Mouse (Mus musculus): Measurements from ENCODE around the gene Duoxa2. TPM values are rescaled to one million over a fixed set of nuclear protein-coding genes. Genes with fewer than 3 reads are reported as not detected.
"Not testable (repeated sequence)": the region's sequence is repeated elsewhere in the genome, so short reads cannot be mapped to it uniquely, and the experiment has no call there.

Gene Duoxa2
- polyA plus RNA-seq, 1 experiment from 2014 or later: not detected

DNA sequence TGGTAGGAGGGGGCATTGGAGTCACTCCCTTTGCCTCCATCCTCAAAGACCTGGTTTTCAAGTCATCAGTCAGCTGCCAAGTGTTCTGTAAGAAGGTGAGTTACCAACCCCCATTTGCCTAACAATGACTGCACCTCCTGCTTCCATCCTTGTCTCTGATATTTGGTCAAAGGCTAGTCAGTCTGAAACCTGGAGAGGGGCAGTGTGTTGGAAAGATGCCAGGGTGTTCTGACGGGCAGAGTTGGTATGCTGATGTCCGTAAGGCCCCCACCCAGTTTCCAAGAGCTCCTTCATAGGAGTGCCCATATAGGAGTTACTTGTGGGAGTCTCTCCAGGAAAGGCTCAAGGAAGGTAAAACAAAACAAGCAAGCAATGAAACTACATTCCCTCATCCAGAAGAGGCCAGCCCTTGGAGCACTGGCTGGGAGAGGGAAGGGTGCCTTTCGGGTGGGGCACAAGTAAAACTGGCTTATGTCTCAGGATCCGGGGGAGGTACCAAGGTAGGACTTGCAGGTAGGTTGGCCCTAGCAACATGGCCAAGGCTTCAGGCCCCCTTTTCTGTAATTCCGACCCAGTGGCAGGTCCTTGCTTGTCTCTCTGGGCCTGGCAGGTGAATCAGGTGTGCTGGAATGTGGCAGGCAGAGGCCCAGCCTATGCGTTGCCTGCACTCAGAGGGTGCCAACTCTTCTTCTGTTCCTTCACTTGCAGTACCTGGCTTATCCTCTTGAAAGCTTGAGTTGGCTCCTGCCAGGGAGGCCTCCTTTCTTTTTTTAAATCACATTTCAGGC, 46.6 kb downstream of the Duoxa2 start:
- H3K9ac ChIP-seq: no peak overlapping the region
- no peaks in the 10 kb centered on the region for H3K9me3 ChIP-seq (replicated peaks)
- 82% methylated on average over 6 of the region's 6 CpGs for WGBS
- H3K27me3 ChIP-seq: peaks cover 5% of the 10 kb centered on the region; the same call in 1 of the 2 replicates
- no peak overlapping the region for H3K4me3 ChIP-seq
- peaks cover 22% of the 10 kb centered on the region for H3K4me1 ChIP-seq
- ATAC-seq: no peak
- H3K27ac ChIP-seq: no peak overlapping the region
- no peaks in the 10 kb centered on the region for H3K36me3 ChIP-seq (ENCODE audit: poor library complexity, severe bottlenecking)
- no peak overlapping the region for H3K4me2 ChIP-seq

DNA sequence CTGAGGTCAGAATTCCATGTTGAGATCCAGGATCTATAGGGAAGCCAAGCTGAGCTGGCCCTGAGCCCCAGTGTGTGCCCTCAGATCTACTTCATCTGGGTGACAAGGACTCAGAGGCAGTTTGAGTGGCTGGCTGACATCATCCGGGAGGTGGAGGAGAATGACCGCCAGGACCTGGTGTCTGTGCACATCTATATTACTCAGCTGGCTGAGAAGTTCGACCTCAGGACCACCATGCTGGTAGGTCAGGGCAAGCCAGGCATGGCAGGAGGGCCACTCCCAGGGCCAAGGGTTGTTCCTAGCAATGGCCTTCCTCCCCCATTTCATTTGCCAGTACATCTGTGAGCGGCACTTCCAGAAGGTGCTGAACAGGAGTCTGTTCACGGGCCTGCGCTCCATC, 47.5 kb downstream of the Duoxa2 start:
- not testable (repeated sequence) for ATAC-seq; H3K27ac ChIP-seq; H3K4me3 ChIP-seq; H3K9me3 ChIP-seq (replicated peaks); H3K4me2 ChIP-seq; H3K9ac ChIP-seq; H3K36me3 ChIP-seq (ENCODE audit: poor library complexity, severe bottlenecking); H3K27me3 ChIP-seq
- WGBS: 94% methylated on average over 6 of the region's 6 CpGs
- peaks cover 31% of the 10 kb centered on the region for H3K4me1 ChIP-seq

GRCm38 (mm10) chr2:122347257-122347656, 48.6 kb downstream of the Duoxa2 start:
- Histone ChIP-seq H3K4me2 (no peak overlapping the region), H3K36me3 (ENCODE audit: poor library complexity, severe bottlenecking) (no peaks in the 10 kb centered on the region), H3K9ac (no peak overlapping the region), H3K27ac (no peak overlapping the region), H3K4me1 (peaks cover 42% of the 10 kb centered on the region), H3K9me3 (replicated peaks) (no peaks in the 10 kb centered on the region), H3K4me3 (no peak overlapping the region), H3K27me3 (peaks cover 5% of the 10 kb centered on the region; the same call in 1 of the 2 replicates)
- ATAC-seq: no peak
- 93% methylated on average over 3 of the region's 3 CpGs for WGBS

DNA sequence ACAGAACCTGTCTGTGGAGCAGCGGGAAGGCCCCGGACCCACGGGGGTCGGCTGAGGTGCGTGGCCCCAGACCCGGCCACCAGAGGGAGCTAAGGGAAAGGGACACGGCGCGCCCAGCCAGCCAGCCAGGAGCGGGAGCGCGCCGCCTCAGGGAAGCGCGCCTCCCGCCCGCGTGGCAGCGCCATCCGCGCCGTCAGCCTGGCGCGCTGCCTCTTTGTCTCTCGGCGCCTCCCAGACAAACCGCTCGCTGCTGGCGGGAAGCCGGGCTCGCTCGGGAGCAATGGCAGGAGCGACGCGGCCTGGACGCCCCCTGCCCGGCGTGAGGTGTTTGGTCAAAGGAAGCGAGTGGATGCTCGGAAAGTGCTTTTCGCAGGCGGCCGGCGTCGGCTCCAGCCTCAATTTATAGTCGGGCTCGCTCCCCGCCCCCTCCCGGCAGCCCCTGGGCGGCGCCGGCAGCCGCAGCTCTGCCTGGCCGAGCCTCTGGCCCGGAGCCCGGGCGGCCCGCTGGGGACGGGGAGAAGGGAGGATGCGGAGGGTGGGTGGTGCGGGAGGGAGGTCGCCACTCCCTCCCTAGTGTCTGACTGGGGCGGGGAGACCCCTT, 49.9 kb downstream of the Duoxa2 start:
- Histone ChIP-seq H3K9me3 (replicated peaks) (no peaks in the 10 kb centered on the region), H3K4me2 (peak overlapping the region; percentile 73), H3K4me3 (peak overlapping the region; percentile 50), H3K4me1 (peaks cover 56% of the 10 kb centered on the region), H3K36me3 (ENCODE audit: poor library complexity, severe bottlenecking) (peaks cover 3% of the 10 kb centered on the region; the same call in 1 of the 2 replicates), H3K27ac (peak overlapping the region; percentile 99), H3K9ac (peak overlapping the region; percentile 90), H3K27me3 (peaks cover 13% of the 10 kb centered on the region)
- under 1% methylated on average over 57 of the region's 63 CpGs for WGBS
- peak; percentile 80 for ATAC-seq

DNA sequence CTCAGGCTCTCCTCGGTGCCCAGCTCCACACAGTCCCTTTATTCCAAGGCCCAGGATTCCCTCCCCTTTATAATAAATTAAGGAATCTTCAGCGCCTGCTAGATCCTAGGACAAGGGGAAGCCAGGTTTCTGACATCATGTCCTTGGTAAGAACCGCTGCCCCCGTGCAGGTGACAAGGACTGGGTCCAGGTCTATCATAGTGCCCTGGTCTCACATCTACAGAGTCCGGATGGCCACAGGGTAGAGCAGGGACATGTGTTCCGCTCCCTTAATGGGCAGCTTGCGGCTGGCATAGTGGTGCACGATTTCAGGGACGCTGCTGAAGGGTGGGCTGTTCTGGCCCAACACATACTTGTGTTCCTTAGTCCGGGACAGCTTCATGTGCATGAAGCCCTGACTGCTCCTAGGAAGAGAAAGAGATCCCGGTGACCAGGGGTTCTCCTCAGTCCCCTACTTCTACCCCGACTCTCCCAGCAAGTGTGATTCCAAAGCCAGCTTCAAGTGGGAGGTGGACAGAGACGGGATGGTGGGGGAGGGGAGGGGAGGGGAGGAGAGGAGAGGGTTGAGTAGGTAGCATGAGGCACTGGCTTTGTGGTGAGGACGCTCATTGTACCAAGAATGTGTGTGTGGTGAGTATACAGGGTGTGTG, 50.6 kb downstream of the Duoxa2 start:
- Histone ChIP-seq H3K4me3 (peak overlapping the region; percentile 50), H3K4me2 (peak overlapping the region; percentile 73), H3K27ac (peak overlapping the region; percentile 99), H3K36me3 (ENCODE audit: poor library complexity, severe bottlenecking) (peaks cover 6% of the 10 kb centered on the region; the same call in 1 of the 2 replicates), H3K9ac (peak overlapping the region; percentile 90), H3K27me3 (peaks cover 19% of the 10 kb centered on the region), H3K4me1 (peaks cover 62% of the 10 kb centered on the region), H3K9me3 (replicated peaks) (no peaks in the 10 kb centered on the region)
- WGBS: 4% methylated on average over 14 of the region's 14 CpGs
- peak; percentile 24 for ATAC-seq

- Histone ChIP-seq H3K36me3 (ENCODE audit: poor library complexity, severe bottlenecking) (peaks cover 17% of the 10 kb centered on the region), H3K27me3 (peaks cover 31% of the 10 kb centered on the region), H3K4me3 (no peak overlapping the region), H3K9ac (no peak overlapping the region), H3K4me1 (peaks cover 66% of the 10 kb centered on the region), H3K9me3 (replicated peaks) (no peaks in the 10 kb centered on the region), H3K27ac (peak overlapping the region; percentile 94), H3K4me2 (peak overlapping the region; percentile 29)
- peak; percentile 33 for ATAC-seq
- 27% methylated on average over 5 of the region's 5 CpGs for WGBS
Measured at GRCm38 (mm10) chr2:122351156-122351930, 52.6 kb downstream of the Duoxa2 start.

GRCm38 (mm10) chr2:122351931-122352329, 53.2 kb downstream of the Duoxa2 start:
- H3K4me1 ChIP-seq: peaks cover 66% of the 10 kb centered on the region
- WGBS: 12% methylated on average over 4 of the region's 4 CpGs
- no peak overlapping the region for H3K4me3 ChIP-seq
- peak; percentile 65 for ATAC-seq
- peaks cover 31% of the 10 kb centered on the region for H3K27me3 ChIP-seq
- no peak overlapping the region for H3K9ac ChIP-seq
- H3K9me3 ChIP-seq (replicated peaks): no peaks in the 10 kb centered on the region
- peak overlapping the region; percentile 29 for H3K4me2 ChIP-seq
- H3K36me3 ChIP-seq (ENCODE audit: poor library complexity, severe bottlenecking): peaks cover 23% of the 10 kb centered on the region
- H3K27ac ChIP-seq: peak overlapping the region; percentile 94

Other genes starting within 250 kb of the Duoxa2 start
- gene Spg11, start 180.5 kb upstream of the Duoxa2 start, polyA plus RNA-seq (2015; fragmentation: Nextera tagmentation; extraction: Ambion mirVana): 8.5 and 10.5 TPM in 2 replicates
- gene B2m, start 151.2 kb upstream of the Duoxa2 start, polyA plus RNA-seq (2015; fragmentation: Nextera tagmentation; extraction: Ambion mirVana): 65.6 and 70.8 TPM in 2 replicates
- gene Trim69, start 138.2 kb upstream of the Duoxa2 start, polyA plus RNA-seq (2015; fragmentation: Nextera tagmentation; extraction: Ambion mirVana): not detected in 2 replicates
- not detected in 2 replicates for gene Patl2, start 112.7 kb upstream of the Duoxa2 start, polyA plus RNA-seq (2015; fragmentation: Nextera tagmentation; extraction: Ambion mirVana)
- not detected in 2 replicates for gene Terb2, start 112.6 kb upstream of the Duoxa2 start, polyA plus RNA-seq (2015; fragmentation: Nextera tagmentation; extraction: Ambion mirVana)
- 18.8 and 19.8 TPM in 2 replicates for gene Sord, start 64.2 kb upstream of the Duoxa2 start, polyA plus RNA-seq (2015; fragmentation: Nextera tagmentation; extraction: Ambion mirVana)
- gene Duox2, start 451 bp upstream of the Duoxa2 start, polyA plus RNA-seq (2015; fragmentation: Nextera tagmentation; extraction: Ambion mirVana): not detected in 2 replicates
- not detected in 2 replicates for gene Duoxa1, start 14.8 kb downstream of the Duoxa2 start, polyA plus RNA-seq (2015; fragmentation: Nextera tagmentation; extraction: Ambion mirVana)
- 0.04 TPM in 1 of 2 replicates, not detected in the other for gene Duox1, start 16.8 kb downstream of the Duoxa2 start, polyA plus RNA-seq (2015; fragmentation: Nextera tagmentation; extraction: Ambion mirVana)
- 6.2 and 6.8 TPM in 2 replicates for gene Shf, start 70.3 kb downstream of the Duoxa2 start, polyA plus RNA-seq (2015; fragmentation: Nextera tagmentation; extraction: Ambion mirVana)
- not detected in 2 replicates for gene Slc28a2, start 127.6 kb downstream of the Duoxa2 start, polyA plus RNA-seq (2015; fragmentation: Nextera tagmentation; extraction: Ambion mirVana)
- not detected in 2 replicates for gene Gm14085, start 186.0 kb downstream of the Duoxa2 start, polyA plus RNA-seq (2015; fragmentation: Nextera tagmentation; extraction: Ambion mirVana)